Mouse (Mus musculus) megakaryocyte, embryonic 14.5 days (primary cell): Measurements from ENCODE around the gene Ptpre. TPM values are rescaled to one million over a fixed set of nuclear protein-coding genes. Genes with fewer than 3 reads are reported as not detected.
"Not testable (repeated sequence)": the region's sequence is repeated elsewhere in the genome, so short reads cannot be mapped to it uniquely, and the experiment has no call there.

Source experiments
- H3K27me3 ChIP-seq: replicated peaks from 2 replicates; pipeline ENCODE3; 2012; ENCODE audit warnings: inconsistent platforms
- H3K36me3 ChIP-seq: replicated peaks from 2 replicates; pipeline ENCODE3; 2012; ENCODE audit warnings: low read length, inconsistent platforms, mixed read lengths
- H3K4me1 ChIP-seq: 2 replicates; pipeline ENCODE4 v1.6.1; 2012; ENCODE audit warnings: inconsistent platforms
- H3K4me3 ChIP-seq: replicated peaks from 2 replicates; pipeline ENCODE3; 2012; ENCODE audit warnings: moderate library complexity, mild to moderate bottlenecking, inconsistent platforms
- H3K9me3 ChIP-seq: 2 replicates; pipeline ENCODE4 v1.6.1; 2012; ENCODE audit warnings: inconsistent platforms
- FLI1 ChIP-seq: IDR thresholded peaks from 2 replicates; pipeline ENCODE4 v1.6.1; 2012; ENCODE audit warnings: low read length, inconsistent platforms, mixed read lengths
- GATA1 ChIP-seq: IDR thresholded peaks from 3 replicates; pipeline ENCODE4 v1.6.1; 2012; ENCODE audit warnings: mixed read lengths, low read length, inconsistent platforms, borderline replicate concordance
- polyA plus RNA-seq: library from polyadenylated mRNA; stranded (reverse); fragments of >175 nt; gene quantifications from 2 replicates; pipeline ENCODE4 v1.2.3, GENCODE M21; 2012; ENCODE audit warnings: low replicate concordance; ENCODE audit not compliant: insufficient read depth

Ptpre gene
- polyA plus RNA-seq, 1 experiment, result 7.7 TPM

- no peaks in the 10 kb centered on the region for H3K27me3 ChIP-seq
- H3K4me3 ChIP-seq, result no peak overlapping the region
- H3K4me1 ChIP-seq, result peaks cover 99% of the 10 kb centered on the region
- TF ChIP-seq GATA1 (no peak), FLI1 (no peak)
- H3K36me3 ChIP-seq, result peaks cover 70% of the 10 kb centered on the region
- no peaks in the 10 kb centered on the region for H3K9me3 ChIP-seq
These were observed 34.8 kb downstream of the Ptpre start for GRCm38 (mm10) chr7:135571951-135572559.

- peaks cover 99% of the 10 kb centered on the region for H3K4me1 ChIP-seq
- TF ChIP-seq GATA1, result peak; percentile 22; the same call in 1 of the 3 replicates
- H3K27me3 ChIP-seq, H3K9me3 ChIP-seq: not testable (repeated sequence)
- peaks cover 70% of the 10 kb centered on the region for H3K36me3 ChIP-seq
- H3K4me3 ChIP-seq, result peak overlapping the region; percentile 71
These were observed 38.2 kb downstream of the Ptpre start for GRCm38 (mm10) chr7:135575319-135576069.

- no peaks in the 10 kb centered on the region for H3K27me3 ChIP-seq
- H3K4me3 ChIP-seq, result no peak overlapping the region
- peaks cover 62% of the 10 kb centered on the region for H3K36me3 ChIP-seq
- no peaks in the 10 kb centered on the region for H3K9me3 ChIP-seq
- no peak for TF ChIP-seq GATA1
- no peak for TF ChIP-seq FLI1
- peaks cover 99% of the 10 kb centered on the region for H3K4me1 ChIP-seq
These were observed 39.0 kb downstream of the Ptpre start for GRCm38 (mm10) chr7:135576329-135576728.

- Histone ChIP-seq H3K27me3 (no peaks in the 10 kb centered on the region), H3K4me3 (no peak overlapping the region), H3K36me3 (peaks cover 57% of the 10 kb centered on the region), H3K9me3 (no peaks in the 10 kb centered on the region), H3K4me1 (peaks cover 99% of the 10 kb centered on the region)
- no peak for TF ChIP-seq FLI1
- no peak for TF ChIP-seq GATA1
These were observed 41.5 kb downstream of the Ptpre start for GRCm38 (mm10) chr7:135578715-135579325.

GRCm38 (mm10) chr7:135580306-135581091 is 43.2 kb downstream of the Ptpre start:
- peak overlapping the region; percentile 64 for H3K4me3 ChIP-seq
- TF ChIP-seq FLI1 (no peak), GATA1 (no peak)
- H3K4me1 ChIP-seq, result peaks cover 100% of the 10 kb centered on the region
- H3K36me3 ChIP-seq, result peaks cover 65% of the 10 kb centered on the region
- H3K9me3 ChIP-seq, result no peaks in the 10 kb centered on the region
- no peaks in the 10 kb centered on the region for H3K27me3 ChIP-seq

- Histone ChIP-seq H3K9me3 (no peaks in the 10 kb centered on the region), H3K4me3 (peak overlapping the region; percentile 64), H3K4me1 (peaks cover 100% of the 10 kb centered on the region), H3K36me3 (peaks cover 68% of the 10 kb centered on the region), H3K27me3 (no peaks in the 10 kb centered on the region)
- TF ChIP-seq GATA1, result no peak
- TF ChIP-seq FLI1, result no peak
These were observed 43.8 kb downstream of the Ptpre start for GRCm38 (mm10) chr7:135581128-135581527.

- Histone ChIP-seq H3K4me3 (no peak overlapping the region), H3K27me3 (no peaks in the 10 kb centered on the region), H3K36me3 (peaks cover 52% of the 10 kb centered on the region), H3K9me3 (no peaks in the 10 kb centered on the region), H3K4me1 (peaks cover 100% of the 10 kb centered on the region)
- TF ChIP-seq FLI1, result no peak
- TF ChIP-seq GATA1, result no peak
These were observed 47.9 kb downstream of the Ptpre start for GRCm38 (mm10) chr7:135585125-135585687.

DNA sequence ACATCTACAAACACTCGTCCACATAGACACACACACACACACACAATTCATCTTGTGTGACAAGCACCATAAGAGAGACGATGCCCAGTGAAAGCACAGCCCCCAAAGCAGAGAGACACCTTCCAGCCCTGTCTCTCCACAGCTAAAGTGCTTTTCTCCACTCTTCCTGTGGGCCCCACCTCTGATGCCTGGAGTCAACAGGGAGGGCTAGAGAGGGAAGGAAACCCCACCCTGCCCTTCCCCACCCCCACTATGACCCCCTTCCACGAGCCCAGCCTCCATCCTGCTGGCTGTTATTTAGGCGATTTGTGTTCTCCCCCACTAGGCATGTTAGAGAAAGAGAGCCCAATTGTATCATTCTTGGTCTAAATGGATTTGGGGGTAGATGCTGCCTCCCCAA is 49.1 kb downstream of the Ptpre start:
- Histone ChIP-seq H3K9me3 (no peaks in the 10 kb centered on the region), H3K36me3 (peaks cover 56% of the 10 kb centered on the region), H3K27me3 (no peaks in the 10 kb centered on the region), H3K4me3 (peak overlapping the region; percentile 71), H3K4me1 (peaks cover 100% of the 10 kb centered on the region)
- TF ChIP-seq FLI1, result no peak
- no peak for TF ChIP-seq GATA1

- H3K4me1 ChIP-seq, result peaks cover 100% of the 10 kb centered on the region
- no peaks in the 10 kb centered on the region for H3K9me3 ChIP-seq
- peak overlapping the region; percentile 91 for H3K4me3 ChIP-seq
- H3K27me3 ChIP-seq, result no peaks in the 10 kb centered on the region
- H3K36me3 ChIP-seq, result peaks cover 57% of the 10 kb centered on the region
- TF ChIP-seq FLI1 (no peak), GATA1 (no peak)
These were observed 50.7 kb downstream of the Ptpre start for GRCm38 (mm10) chr7:135587821-135588575.
